Mouse (Mus musculus): Measurements from ENCODE around the gene Susd6.

- TF ChIP-seq GATA1 (IDR thresholded peaks at IDR 0.05; ENCODE audit: borderline replicate concordance, low read length) (no peak), CTCF (IDR thresholded peaks at IDR 0.05; ENCODE audit: low read depth, low read length) (no peak), GATA2 (IDR thresholded peaks at IDR 0.05; ENCODE audit: borderline replicate concordance, low read depth, low read length) (no peak)
Measured at GRCm38 (mm10) chr12:80814529-80814928, 24.2 kb downstream of the Susd6 start.

All from G1E (cell line).